Mouse (Mus musculus) lung, adult 2 months (tissue): ENCODE data around the gene Togaram2. TPM values are rescaled to one million over a fixed set of nuclear protein-coding genes. Genes with fewer than 3 reads are reported as not detected.

Experiments
- DNase-seq: peaks from one replicate; pipeline ENCODE4 v3.0.0; 2022
- H3K4me1 ChIP-seq: fragments of 200-500 bp; 2 replicates; pipeline ENCODE4 v1.6.1; 2011; ENCODE audit warnings: low read length; ENCODE audit not compliant: control insufficient read depth, insufficient read depth
- H3K4me3 ChIP-seq: fragments of 200-500 bp; replicated peaks from 2 replicates; pipeline ENCODE3; 2011; ENCODE audit warnings: low read depth, mild to moderate bottlenecking, control low read depth, low read length; ENCODE audit errors: extremely low read depth
- CTCF ChIP-seq: fragments of 200-500 bp; IDR thresholded peaks from 2 replicates; pipeline ENCODE4 v1.5.1; 2011; ENCODE audit warnings: mild to moderate bottlenecking, low read length, control low read depth; ENCODE audit not compliant: insufficient read depth
- POLR2A ChIP-seq: fragments of 200-500 bp; IDR thresholded peaks from 2 replicates; pipeline ENCODE4 v1.6.1; 2011; ENCODE audit warnings: low read depth, mild to moderate bottlenecking, control low read depth, low read length, borderline replicate concordance; ENCODE audit errors: extremely low read depth
- WGBS: fragments of 180-500 bp; shearing (Covaris S2); methylation state at CpG from one replicate; pipeline ENCODE4 v1.1.7; 2018; 5-methylcytosine and 5-hydroxymethylcytosine counted together
- polyA plus RNA-seq: library from polyadenylated mRNA; depleted of rRNA; stranded (reverse); fragments of >200 nt; gene quantifications from 2 replicates; pipeline ENCODE4 v1.2.3, GENCODE M21; 2012

The Togaram2 gene
- polyA plus RNA-seq, 1 experiment, result 17.8 TPM

- Histone ChIP-seq H3K4me1 (no peaks in the 10 kb centered on the region), H3K4me3 (no peak overlapping the region)
- no peak for DNase-seq
- 66% methylated on average over 6 of the region's 6 CpGs for WGBS
- TF ChIP-seq POLR2A, result no peak
- no peak for TF ChIP-seq CTCF
Measured at GRCm38 (mm10) chr17:71712279-71712678, 39.2 kb downstream of the Togaram2 start.

GRCm38 (mm10) chr17:71715034-71715433, 42.0 kb downstream of the Togaram2 start:
- H3K4me1 ChIP-seq, result no peaks in the 10 kb centered on the region
- TF ChIP-seq CTCF (no peak), POLR2A (no peak)
- WGBS, result 75% methylated on average over 3 of the region's 3 CpGs
- H3K4me3 ChIP-seq, result no peak overlapping the region
- no peak for DNase-seq

DNA sequence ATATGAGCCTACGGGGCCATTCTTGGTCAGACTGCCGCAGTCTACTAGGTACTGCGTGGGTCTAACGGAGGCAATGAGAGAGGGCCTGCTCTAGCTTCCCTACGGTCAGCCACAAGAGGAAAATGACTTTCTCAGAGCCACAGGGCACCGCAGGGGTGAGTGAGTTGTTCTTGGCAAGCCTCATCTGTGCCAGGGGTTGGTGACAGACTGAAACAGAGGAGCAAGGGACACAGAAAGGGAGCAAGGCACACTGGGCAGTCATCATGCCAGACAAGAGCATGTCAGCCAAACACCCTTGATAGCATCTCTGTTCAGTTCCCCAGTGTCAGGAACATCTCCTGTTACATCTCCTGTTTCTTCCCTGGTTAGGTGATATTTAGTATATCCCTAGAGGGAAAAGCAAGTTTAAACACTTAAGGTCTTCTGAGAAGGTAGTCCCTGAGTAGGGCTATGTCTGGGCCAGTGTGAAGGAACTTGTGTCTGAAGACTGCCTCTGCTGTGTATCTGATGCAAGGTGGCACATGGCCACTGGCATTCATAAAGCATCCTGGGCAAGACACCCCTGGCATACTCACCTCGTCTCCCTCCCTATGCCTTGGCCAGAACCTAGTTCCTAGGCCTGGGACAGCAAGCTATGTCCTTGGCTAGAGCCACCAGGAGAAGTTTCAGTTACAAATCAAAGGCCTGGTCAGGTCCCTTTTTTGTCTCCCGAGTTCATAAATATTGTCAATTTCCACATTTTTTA, 45.0 kb downstream of the Togaram2 start:
- H3K4me1 ChIP-seq, result no peaks in the 10 kb centered on the region
- TF ChIP-seq POLR2A (no peak), CTCF (no peak)
- no peak overlapping the region for H3K4me3 ChIP-seq
- DNase-seq, result no peak
- 80% methylated on average over 8 of the region's 8 CpGs for WGBS

GRCm38 (mm10) chr17:71720434-71720833, 47.4 kb downstream of the Togaram2 start:
- no peak for DNase-seq
- Histone ChIP-seq H3K4me3 (no peak overlapping the region), H3K4me1 (no peaks in the 10 kb centered on the region)
- TF ChIP-seq POLR2A (no peak), CTCF (no peak)

GRCm38 (mm10) chr17:71721019-71721418, 48.0 kb downstream of the Togaram2 start:
- H3K4me1 ChIP-seq, result no peaks in the 10 kb centered on the region
- TF ChIP-seq CTCF (no peak), POLR2A (no peak)
- no peak overlapping the region for H3K4me3 ChIP-seq
- 66% methylated on average over 3 of the region's 3 CpGs for whole genome bisulfite sequencing
- DNase-seq, result no peak

DNA sequence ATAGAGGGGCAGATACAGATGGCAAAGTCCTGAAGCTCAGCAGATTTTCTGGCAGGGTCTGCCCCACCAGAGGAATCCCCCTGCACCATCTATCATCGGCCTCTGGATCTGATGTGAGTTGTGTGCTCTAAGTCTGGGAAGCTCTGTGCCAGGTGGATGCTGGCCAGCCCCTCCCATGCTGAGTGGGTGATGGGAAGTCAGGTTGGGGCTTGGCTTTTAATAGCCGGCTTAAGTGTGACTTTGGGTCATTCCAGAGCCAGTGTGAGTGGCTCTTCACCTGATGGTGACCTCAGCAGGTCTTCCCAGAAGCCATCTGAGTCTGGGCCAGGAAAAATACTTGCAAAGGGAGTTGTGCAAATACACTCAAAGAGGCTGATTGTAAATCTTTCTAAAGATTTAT, 57.6 kb downstream of the Togaram2 start:
- 42% methylated on average over 2 of the region's 2 CpGs for WGBS
- TF ChIP-seq CTCF (no peak), POLR2A (no peak)
- Histone ChIP-seq H3K4me1 (peaks cover 4% of the 10 kb centered on the region; the same call in 1 of the 2 replicates), H3K4me3 (no peak overlapping the region)
- peak; percentile 87 for DNase-seq

GRCm38 (mm10) chr17:71736442-71736841, 63.4 kb downstream of the Togaram2 start:
- Histone ChIP-seq H3K4me1 (no peaks in the 10 kb centered on the region), H3K4me3 (no peak overlapping the region)
- WGBS, result 37% methylated on average over 3 of the region's 3 CpGs
- TF ChIP-seq CTCF (no peak), POLR2A (no peak)
- no peak for DNase-seq

DNA sequence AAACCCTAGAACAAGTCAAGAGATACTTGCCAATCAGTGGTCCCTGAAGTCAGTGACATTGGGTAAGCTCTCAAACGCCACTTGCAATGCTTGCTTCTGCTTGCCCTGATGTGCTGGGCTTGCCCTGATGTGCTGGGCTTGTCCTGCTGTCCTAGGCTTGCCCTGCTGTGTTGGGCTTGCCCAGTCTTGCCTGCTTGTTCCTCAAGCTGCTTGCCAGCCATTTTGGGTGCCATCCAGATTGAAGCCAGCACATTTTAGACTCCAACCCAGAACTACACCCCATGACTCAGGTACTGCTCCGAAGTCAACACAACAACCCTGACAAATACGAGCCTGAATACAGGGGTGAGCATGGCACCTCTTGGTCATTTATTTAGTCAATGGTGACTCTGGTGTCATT, 69.1 kb downstream of the Togaram2 start:
- H3K4me3 ChIP-seq, result no peak overlapping the region
- TF ChIP-seq POLR2A (no peak), CTCF (no peak)
- no peaks in the 10 kb centered on the region for H3K4me1 ChIP-seq
- 80% methylated on average over 3 of the region's 3 CpGs for WGBS
- DNase-seq, result peak; percentile 0

DNA sequence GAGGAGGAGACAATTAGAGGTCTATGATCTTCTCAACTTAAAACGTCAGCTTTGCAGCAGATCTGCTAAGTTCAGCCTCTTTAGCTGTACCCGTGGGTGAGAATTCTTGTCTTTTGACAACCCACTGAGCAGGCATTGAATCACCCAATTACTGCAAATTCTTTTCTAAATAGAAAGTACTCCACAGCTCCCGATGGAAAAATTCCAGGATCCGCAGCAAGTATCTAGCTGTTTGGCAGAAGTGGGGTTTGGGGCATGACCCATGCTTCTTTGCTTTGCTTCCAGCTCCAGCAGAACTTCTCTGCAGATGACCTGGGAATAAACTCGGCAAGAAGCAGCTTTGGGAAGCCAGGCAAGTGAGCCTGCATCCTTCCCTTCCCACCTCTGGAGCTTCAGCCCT, 69.9 kb downstream of the Togaram2 start:
- Histone ChIP-seq H3K4me1 (no peaks in the 10 kb centered on the region), H3K4me3 (no peak overlapping the region)
- WGBS, result 34% methylated on average over 5 of the region's 5 CpGs
- TF ChIP-seq CTCF (no peak), POLR2A (no peak)
- DNase-seq, result no peak

DNA sequence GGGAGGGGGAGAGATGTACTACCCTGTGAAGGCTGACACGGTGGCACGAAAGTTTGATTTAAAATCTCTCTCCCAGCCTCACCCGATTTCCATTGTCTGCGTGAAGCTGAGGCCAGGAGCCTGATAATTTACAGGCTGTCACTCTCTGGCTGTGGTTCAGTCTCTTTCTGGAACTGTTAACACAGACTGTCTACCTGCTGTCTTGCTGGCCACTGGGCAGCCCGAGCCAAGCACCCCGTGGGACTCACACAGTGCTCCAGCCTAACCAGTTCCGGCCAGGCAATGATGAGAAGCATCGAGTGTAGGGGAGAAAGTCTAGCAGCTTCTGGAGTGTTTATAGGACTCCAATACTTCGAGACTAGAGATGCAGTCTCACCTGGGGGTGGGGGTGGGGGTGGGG, 73.1 kb downstream of the Togaram2 start:
- no peaks in the 10 kb centered on the region for H3K4me1 ChIP-seq
- WGBS, result 72% methylated on average over 9 of the region's 9 CpGs

More for the DNA sequence above, 73.1 kb downstream of the Togaram2 start:
- no peak overlapping the region for H3K4me3 ChIP-seq
- TF ChIP-seq POLR2A, result no peak
- TF ChIP-seq CTCF, result no peak
- no peak for DNase-seq
